Mouse (Mus musculus): ENCODE measurements around the gene Rpl29. TPM values are rescaled to one million over a fixed set of nuclear protein-coding genes. Genes with fewer than 3 reads are reported as not detected.
A peak's percentile ranks its signal among the peaks of the same experiment; 100 is the strongest.

The Rpl29 gene
- polyA plus RNA-seq (2012; rRNA removed): 666 and 719 TPM in 2 replicates

DNA sequence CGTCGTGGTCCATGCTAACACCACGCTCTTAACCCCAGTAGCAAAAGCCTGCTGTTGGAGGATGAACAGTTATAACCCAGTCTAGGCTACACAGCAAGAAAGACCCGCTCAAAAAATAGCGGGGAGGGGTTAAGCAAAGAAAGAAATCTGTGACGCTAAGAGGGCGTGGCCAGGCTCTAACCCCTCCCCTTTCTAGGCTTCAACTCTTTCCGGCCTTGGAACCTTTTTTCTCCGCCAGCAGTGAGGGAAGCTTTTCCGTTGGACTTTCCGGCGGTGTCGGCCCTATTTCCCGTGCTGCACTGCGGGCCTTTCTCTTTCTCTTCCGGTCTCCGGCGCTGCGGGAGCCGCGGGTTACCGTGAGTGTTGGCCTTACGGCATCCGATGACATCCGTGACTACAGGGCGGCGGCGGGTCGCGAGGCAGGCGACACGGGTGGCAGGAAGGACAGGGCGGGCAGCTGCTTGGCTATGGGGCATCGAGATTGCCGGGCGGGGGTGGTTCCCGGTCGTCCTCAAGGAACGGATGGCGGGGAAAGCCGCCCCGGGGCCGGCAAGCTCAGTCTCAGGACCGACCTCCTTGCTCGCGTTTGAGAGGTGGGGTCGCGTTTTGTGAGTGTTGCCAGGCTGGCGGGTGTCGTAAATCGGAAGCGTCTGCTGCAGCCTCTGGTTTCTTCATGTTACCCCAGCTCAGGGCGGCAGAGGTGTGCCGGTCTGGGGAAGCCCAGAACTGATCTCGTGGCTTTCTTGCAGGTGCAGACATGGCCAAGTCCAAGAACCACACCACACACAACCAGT lies at the start of gene Rpl29:
Gene Rpl29 (plus strand): TSS at position 234 of the 794 bp plus-strand sequence.
- Histone ChIP-seq H3K4me3 (ENCODE audit: insufficient read depth, low read length) (peak within 1 kb of the TSS; percentile 86), H3K27ac (ENCODE audit: insufficient read depth, low read length) (peak within 1 kb of the TSS; percentile 78), H3K4me1 (ENCODE audit: control insufficient read depth, insufficient read depth, low read length) (peaks cover 5% of the 10 kb centered on the region)
- peak; percentile 45; the same call in 1 of the 2 replicates for TF ChIP-seq POLR2A (IDR thresholded peaks at IDR 0.05; ENCODE audit: extremely low read depth, insufficient read depth, low read length)
- no peak for TF ChIP-seq CTCF (IDR thresholded peaks at IDR 0.05; ENCODE audit: extremely low read depth, insufficient read depth, low read length)

DNA sequence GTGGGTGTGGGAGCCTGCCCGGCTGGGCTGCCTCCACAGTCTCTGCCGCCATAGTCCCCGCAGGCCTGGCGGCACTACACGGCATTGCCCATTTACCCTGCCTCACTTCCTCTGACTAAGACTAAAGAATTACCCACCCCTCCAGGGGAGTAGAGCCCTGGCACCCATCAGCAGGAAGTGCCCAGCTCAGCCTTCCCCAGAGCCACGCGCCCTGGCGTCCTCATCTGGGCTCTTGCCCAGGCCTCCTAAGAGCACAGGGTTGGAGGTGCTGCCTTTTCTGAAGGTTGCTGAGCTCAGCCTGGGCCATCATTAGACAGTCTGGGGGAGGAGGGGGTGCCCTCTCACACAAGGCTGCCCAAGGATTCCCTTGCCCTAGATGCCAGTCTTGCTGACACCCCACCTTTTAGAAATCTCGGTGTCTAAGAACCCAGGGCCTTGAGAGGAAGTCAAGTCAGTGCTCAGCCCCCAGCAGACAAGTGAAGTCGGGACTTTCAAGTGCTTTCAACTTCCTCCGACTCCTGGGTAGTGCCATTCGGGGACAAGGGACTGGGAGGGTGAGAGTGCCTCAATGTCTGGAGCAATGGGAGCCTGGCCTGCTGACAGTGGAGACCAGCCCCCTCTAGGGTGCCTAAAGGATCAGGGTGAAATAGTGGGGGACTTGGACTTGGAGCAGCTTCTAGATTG lies 42.9 kb upstream of the Rpl29 start:
- H3K4me1 ChIP-seq (ENCODE audit: control insufficient read depth, insufficient read depth, low read length): peaks cover 6% of the 10 kb centered on the region
- H3K4me3 ChIP-seq (ENCODE audit: insufficient read depth, low read length): no peak overlapping the region
- TF ChIP-seq CTCF (IDR thresholded peaks at IDR 0.05; ENCODE audit: extremely low read depth, insufficient read depth, low read length): no peak
- TF ChIP-seq POLR2A (IDR thresholded peaks at IDR 0.05; ENCODE audit: extremely low read depth, insufficient read depth, low read length): no peak
- H3K27ac ChIP-seq (ENCODE audit: insufficient read depth, low read length): no peak overlapping the region

DNA sequence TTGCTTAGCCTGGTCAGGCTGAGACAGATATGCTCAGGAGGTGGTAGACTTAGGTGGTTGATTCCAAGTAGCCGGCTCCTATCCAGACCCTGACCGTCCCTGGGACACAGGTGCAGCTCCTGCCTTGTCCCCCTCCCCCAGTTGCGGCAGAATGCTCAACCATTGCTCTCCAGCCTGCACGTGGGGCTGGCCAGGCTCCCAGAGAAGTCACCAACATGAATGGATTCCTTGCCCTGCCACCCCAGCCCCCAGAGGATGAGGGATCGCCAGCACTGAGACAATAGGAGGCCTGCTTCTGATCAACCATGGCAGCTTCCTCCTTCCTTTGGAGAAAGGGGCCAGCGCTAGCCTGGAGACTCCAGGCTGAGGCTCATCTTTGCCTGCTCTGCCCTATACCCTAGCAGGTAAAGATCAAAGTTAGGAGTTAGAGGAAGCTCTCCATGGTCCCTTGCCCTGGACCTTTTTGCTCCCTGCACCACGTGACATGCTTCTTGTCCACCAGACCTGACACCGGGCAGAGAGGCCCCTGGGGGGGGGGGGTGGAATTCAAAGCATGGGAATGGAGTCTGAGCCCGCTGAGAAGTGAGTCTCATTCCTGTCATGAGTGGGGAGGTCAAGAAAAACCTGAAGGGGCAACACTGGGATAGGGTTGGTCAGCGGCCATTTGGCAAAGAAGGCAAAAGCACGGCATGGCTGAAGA lies 36.3 kb upstream of the Rpl29 start:
- H3K4me3 ChIP-seq (ENCODE audit: insufficient read depth, low read length): no peak overlapping the region
- H3K4me1 ChIP-seq (ENCODE audit: control insufficient read depth, insufficient read depth, low read length): peaks cover 3% of the 10 kb centered on the region; the same call in 1 of the 2 replicates
- no peak overlapping the region for H3K27ac ChIP-seq (ENCODE audit: insufficient read depth, low read length)
- TF ChIP-seq POLR2A (IDR thresholded peaks at IDR 0.05; ENCODE audit: extremely low read depth, insufficient read depth, low read length) (no peak), CTCF (IDR thresholded peaks at IDR 0.05; ENCODE audit: extremely low read depth, insufficient read depth, low read length) (no peak)

DNA sequence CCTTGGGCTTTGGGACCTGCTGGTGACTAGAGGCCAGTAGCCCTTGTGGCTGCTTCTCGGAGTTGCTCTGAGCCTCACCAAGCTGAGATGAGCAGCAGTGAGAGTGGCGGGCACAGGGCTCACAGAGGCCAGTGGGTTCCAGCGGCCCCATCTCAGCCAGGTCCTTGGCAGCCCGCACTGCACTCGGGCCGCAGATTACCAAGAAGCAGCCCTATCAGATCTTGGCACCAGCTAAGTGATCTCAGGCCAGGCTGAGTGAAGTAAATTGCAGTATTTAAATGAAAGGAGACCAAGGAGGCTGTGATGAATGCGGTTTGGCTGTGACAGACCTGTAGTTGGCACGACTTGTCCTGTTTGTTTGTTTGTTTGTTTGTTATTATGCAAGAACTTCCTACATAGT lies 35.7 kb upstream of the Rpl29 start:
- Histone ChIP-seq H3K27ac (ENCODE audit: insufficient read depth, low read length) (no peak overlapping the region), H3K4me3 (ENCODE audit: insufficient read depth, low read length) (no peak overlapping the region), H3K4me1 (ENCODE audit: control insufficient read depth, insufficient read depth, low read length) (peaks cover 3% of the 10 kb centered on the region; the same call in 1 of the 2 replicates)
- TF ChIP-seq CTCF (IDR thresholded peaks at IDR 0.05; ENCODE audit: extremely low read depth, insufficient read depth, low read length): no peak
- no peak for TF ChIP-seq POLR2A (IDR thresholded peaks at IDR 0.05; ENCODE audit: extremely low read depth, insufficient read depth, low read length)

DNA sequence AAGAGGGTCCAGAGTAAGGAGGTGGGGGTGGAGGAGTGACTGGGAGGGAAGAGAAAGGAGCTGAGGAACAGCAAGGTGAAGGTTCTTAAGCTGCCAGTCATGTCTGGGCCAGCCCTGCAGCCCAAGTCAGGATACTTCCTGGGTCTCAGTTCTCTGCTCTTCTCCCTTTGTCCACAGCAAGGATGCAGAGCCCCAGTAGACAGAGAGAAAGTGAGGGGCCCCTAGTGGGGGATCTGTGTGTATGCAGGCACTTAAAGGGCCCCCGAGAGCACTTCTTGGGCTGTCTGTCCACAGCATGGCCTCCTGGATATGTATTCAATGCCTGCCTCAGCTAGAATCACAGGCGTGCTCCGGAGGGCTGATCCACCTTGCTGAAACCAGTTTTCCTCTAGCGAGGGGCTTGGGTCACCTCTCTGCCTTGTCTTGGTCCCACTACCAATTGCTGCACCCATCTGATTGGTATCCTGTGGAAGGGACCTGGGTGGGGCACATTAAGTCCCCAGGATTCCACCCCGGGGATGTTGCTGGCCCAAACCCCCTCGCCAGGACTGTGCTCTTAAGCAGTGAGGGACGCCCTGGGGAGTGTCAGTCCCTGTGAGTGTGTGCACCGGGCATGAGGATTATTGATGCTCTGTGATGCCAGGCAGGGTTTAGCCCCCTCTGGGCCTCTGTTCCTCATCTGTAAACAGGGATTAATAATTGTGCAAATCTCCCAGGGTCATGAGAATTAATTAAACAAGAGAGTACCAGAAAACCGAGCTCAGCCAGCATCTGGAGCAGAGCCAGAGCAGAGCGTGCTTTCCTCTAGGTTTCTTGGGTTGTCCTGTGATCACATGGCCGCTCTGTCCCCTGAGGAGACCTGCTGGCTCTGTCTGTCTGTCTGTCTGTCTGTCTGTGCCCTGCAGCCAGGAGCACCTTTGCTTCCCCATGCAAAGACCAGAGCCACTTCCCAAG lies 34.3 kb upstream of the Rpl29 start:
- H3K4me3 ChIP-seq (ENCODE audit: insufficient read depth, low read length): no peak overlapping the region
- peaks cover 3% of the 10 kb centered on the region; the same call in 1 of the 2 replicates for H3K4me1 ChIP-seq (ENCODE audit: control insufficient read depth, insufficient read depth, low read length)
- TF ChIP-seq POLR2A (IDR thresholded peaks at IDR 0.05; ENCODE audit: extremely low read depth, insufficient read depth, low read length): no peak
- 0 out of 2 replicates have a peak, but pooled peaks have one; percentile 37 for TF ChIP-seq CTCF (IDR thresholded peaks at IDR 0.05; ENCODE audit: extremely low read depth, insufficient read depth, low read length)
- no peak overlapping the region for H3K27ac ChIP-seq (ENCODE audit: insufficient read depth, low read length)

DNA sequence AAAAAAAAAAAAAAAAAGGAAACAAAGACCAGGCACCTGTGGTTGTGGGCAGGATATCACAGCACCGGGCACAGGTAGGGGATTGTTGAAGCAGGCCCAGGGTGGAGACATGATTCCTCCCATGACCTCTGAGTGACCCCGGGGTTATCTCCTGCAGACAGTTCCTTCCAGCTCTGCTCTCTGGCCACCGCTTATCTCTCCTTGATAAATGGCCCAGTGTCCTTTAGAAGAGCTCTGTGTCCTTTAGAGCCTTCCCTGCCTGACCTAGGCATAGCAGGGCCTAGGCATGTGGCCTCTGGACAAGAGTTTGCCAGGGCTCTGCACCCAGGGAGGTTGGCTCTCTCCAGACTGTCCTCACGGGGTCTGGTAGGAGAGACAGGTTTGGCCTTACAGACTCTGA lies 31.5 kb upstream of the Rpl29 start:
- Histone ChIP-seq H3K4me3 (ENCODE audit: insufficient read depth, low read length) (no peak overlapping the region), H3K4me1 (ENCODE audit: control insufficient read depth, insufficient read depth, low read length) (peaks cover 2% of the 10 kb centered on the region; the same call in 1 of the 2 replicates), H3K27ac (ENCODE audit: insufficient read depth, low read length) (no peak overlapping the region)
- TF ChIP-seq POLR2A (IDR thresholded peaks at IDR 0.05; ENCODE audit: extremely low read depth, insufficient read depth, low read length): no peak
- no peak for TF ChIP-seq CTCF (IDR thresholded peaks at IDR 0.05; ENCODE audit: extremely low read depth, insufficient read depth, low read length)

DNA sequence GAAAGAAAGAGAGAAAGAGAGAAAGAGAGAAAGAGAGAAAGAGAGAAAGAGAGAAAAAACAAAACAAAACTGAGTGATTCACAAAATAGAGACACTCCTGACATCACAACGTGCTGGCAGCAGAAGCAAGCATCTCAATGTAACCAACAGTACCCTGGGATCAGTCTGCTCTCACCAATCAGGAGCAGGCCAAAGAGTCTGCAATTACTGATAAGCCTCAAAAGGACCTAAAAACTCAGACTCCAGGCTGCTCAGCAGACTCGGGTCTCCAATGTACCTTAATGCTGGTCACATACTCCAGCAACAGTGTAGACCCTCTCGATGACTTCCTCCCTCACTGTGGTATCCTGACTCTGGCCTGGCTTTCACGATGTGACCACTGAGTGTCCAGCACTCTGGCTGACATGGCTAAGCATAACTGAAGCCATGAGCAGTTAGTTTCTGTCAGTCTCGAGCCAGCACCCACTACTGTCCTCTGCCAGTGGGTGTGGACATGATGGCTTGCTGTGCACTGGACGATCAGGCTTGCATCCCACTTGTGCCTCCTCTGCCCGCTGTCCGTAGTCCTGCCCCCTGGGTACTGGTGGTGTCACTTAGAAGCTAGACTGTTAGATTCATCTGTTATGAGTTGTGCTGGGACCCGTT lies 30.5 kb upstream of the Rpl29 start:
- no peak overlapping the region for H3K27ac ChIP-seq (ENCODE audit: insufficient read depth, low read length)
- TF ChIP-seq POLR2A (IDR thresholded peaks at IDR 0.05; ENCODE audit: extremely low read depth, insufficient read depth, low read length): no peak
- TF ChIP-seq CTCF (IDR thresholded peaks at IDR 0.05; ENCODE audit: extremely low read depth, insufficient read depth, low read length): no peak
- no peak overlapping the region for H3K4me3 ChIP-seq (ENCODE audit: insufficient read depth, low read length)
- H3K4me1 ChIP-seq (ENCODE audit: control insufficient read depth, insufficient read depth, low read length): peaks cover 10% of the 10 kb centered on the region

DNA sequence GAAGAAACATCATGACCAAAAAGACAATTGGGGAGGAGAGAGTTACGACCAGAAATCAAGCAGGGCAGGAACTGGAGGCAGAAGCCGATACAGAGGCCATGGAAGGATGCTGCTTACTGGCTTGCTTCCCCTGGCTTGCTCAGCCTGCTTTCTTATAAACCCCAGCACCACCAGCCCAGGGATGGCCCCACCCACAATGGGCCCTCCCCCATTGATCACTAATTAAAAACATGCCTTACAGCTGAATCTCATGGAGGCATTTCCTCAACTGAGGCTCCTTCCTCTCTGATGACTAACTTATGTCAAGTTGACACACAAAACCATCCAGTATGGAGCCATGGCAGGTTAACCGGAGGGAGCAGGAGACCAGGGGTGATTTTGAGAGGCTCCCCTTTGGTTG lies 29.4 kb upstream of the Rpl29 start:
- Histone ChIP-seq H3K4me1 (ENCODE audit: control insufficient read depth, insufficient read depth, low read length) (peaks cover 10% of the 10 kb centered on the region), H3K27ac (ENCODE audit: insufficient read depth, low read length) (no peak overlapping the region), H3K4me3 (ENCODE audit: insufficient read depth, low read length) (no peak overlapping the region)
- TF ChIP-seq POLR2A (IDR thresholded peaks at IDR 0.05; ENCODE audit: extremely low read depth, insufficient read depth, low read length): no peak
- no peak for TF ChIP-seq CTCF (IDR thresholded peaks at IDR 0.05; ENCODE audit: extremely low read depth, insufficient read depth, low read length)
